Mouse (Mus musculus): ENCODE measurements at regions not wholly inside any gene's neighbourhood (a gene's known extent, or its start where the extent isn't known, plus 50 kb on each side); places are given as distances from the start of the nearest gene placed in this dataset.
"Not testable (repeated sequence)": the region's sequence is repeated elsewhere in the genome, so short reads cannot be mapped to it uniquely, and the experiment has no call there.

DNA sequence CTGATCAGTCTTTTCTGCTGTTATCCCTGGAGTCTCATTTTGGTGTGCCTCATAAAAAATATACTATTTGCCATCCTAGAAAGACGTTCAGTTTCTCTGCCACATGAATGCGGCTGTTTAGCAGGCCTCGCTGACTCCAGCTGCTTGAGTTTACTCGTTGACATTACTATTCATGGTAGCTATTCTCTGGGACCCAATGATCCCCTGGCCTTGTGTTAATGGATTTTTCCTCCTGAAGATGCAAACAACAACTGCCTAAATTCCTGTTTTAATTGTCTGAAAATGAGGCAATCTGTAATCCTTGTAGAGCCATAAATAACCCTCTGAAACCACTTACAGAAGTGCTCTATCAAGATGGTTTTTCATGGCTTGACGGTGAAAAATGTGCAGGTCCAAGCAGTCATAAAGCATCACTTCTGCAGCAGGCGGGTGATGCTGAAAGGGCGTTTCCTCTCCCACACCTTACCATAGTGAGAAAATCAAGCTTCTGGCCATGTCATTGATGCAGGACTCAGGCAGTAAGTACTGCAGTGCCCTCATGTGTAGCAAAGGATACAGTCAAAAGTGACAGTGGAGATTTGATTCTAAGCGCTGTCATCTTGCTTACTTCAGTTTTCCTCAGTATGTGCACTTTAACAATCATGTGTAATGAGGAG lies 419.7 kb upstream of the Lrp1b start:
- H3K4me1 ChIP-seq (ENCODE audit: insufficient read depth, low read depth, low read length) = no peaks in the 10 kb centered on the region
- ATAC-seq (ENCODE audit: extremely low read depth, insufficient number of reproducible peaks, low FRiP score, poor library complexity, severe bottlenecking) (no peak), DNase-seq (ENCODE audit: low spot score) (no peak)
- no peak overlapping the region for H3K4me3 ChIP-seq (ENCODE audit: low read depth, low read length)
- H3K9me3 ChIP-seq (replicated peaks) = peaks cover 3% of the 10 kb centered on the region
- H3K36me3 ChIP-seq (replicated peaks) = no peaks in the 10 kb centered on the region
- no peak for TF ChIP-seq CTCF (IDR thresholded peaks at IDR 0.05; ENCODE audit: low read depth, low read length)
- no peak for TF ChIP-seq GATA2 (IDR thresholded peaks at IDR 0.05; ENCODE audit: borderline replicate concordance, low read depth, low read length)
- no peak for TF ChIP-seq POLR2AphosphoS5 (IDR thresholded peaks at IDR 0.05; ENCODE audit: insufficient replicate concordance, low read depth, low read length)
- TF ChIP-seq GATA1 (IDR thresholded peaks at IDR 0.05; ENCODE audit: borderline replicate concordance, low read length) = no peak
- no peak for TF ChIP-seq TAL1 (conservative IDR thresholded peaks at IDR 0.05; ENCODE audit: low read depth, low read length)
- no peaks in the 10 kb centered on the region for H3K27me3 ChIP-seq (ENCODE audit: insufficient read depth, low read length)

DNA sequence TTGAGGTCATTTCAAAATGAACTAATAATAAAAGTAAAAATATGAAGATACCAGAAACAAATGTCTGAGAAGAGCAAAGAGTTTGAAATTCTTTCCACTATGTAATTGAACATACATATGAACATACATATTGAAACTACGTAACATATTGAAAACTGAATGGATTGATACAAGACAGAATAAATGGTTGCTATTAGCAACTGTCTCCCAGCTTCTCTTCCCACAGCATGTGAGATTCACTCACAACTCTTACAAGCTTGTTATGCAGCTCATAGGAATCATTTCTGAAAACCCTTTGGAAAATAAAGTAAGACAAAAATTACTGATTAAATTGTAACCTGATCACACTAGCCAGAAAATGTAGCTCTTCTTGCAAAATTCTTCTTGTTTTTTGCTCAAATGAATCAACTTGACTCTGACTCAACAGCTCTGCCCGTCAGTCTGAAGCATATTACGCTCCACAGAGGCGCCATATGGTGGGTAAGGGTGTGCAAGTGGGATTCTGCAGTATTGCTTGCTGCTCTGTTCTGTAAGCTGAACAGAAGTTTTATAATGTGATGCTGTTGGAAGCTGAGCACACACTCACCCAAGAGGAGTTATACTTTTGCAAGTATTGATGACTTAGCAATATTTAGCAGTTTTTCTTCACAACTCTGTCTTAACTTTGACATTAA lies 444.3 kb upstream of the Lrp1b start:
- Histone ChIP-seq H3K36me3 (replicated peaks) (no peaks in the 10 kb centered on the region), H3K4me3 (ENCODE audit: low read depth, low read length) (no peak overlapping the region), H3K4me1 (ENCODE audit: insufficient read depth, low read depth, low read length) (no peaks in the 10 kb centered on the region), H3K27me3 (ENCODE audit: insufficient read depth, low read length) (no peaks in the 10 kb centered on the region), H3K9me3 (replicated peaks) (no peaks in the 10 kb centered on the region)
- TF ChIP-seq GATA1 (IDR thresholded peaks at IDR 0.05; ENCODE audit: borderline replicate concordance, low read length) = no peak
- TF ChIP-seq TAL1 (conservative IDR thresholded peaks at IDR 0.05; ENCODE audit: low read depth, low read length) = no peak
- DNase-seq (ENCODE audit: low spot score) (no peak), ATAC-seq (ENCODE audit: extremely low read depth, insufficient number of reproducible peaks, low FRiP score, poor library complexity, severe bottlenecking) (no peak)

DNA sequence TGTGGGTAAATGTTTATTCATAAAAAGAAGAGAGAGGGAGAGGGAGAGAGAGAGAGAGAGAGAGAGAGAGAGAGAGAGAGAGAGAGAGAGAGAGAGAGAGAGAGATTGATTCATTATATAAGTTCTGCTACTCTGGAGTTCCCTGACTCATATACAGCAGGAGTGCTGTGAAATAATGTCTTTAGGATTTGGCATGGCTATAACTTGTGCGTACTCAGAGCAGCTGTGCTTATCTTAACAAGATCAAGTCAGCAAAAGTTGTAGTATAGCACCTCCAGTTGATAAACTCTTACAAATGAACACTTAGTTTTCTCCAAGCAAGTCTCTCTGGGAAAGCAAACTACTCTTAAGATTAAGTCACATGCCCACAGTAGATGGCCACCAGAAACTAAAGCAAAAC lies 435.3 kb upstream of the Kynu start:
- H3K27me3 ChIP-seq (ENCODE audit: insufficient read depth, low read length) = no peaks in the 10 kb centered on the region
- TF ChIP-seq GATA2 (IDR thresholded peaks at IDR 0.05; ENCODE audit: borderline replicate concordance, low read depth, low read length) (no peak), GATA1 (IDR thresholded peaks at IDR 0.05; ENCODE audit: borderline replicate concordance, low read length) (no peak), POLR2AphosphoS5 (IDR thresholded peaks at IDR 0.05; ENCODE audit: insufficient replicate concordance, low read depth, low read length) (no peak), CTCF (IDR thresholded peaks at IDR 0.05; ENCODE audit: low read depth, low read length) (no peak), TAL1 (conservative IDR thresholded peaks at IDR 0.05; ENCODE audit: low read depth, low read length) (no peak)
- H3K4me3 ChIP-seq (ENCODE audit: low read depth, low read length) = no peak overlapping the region
- H3K9me3 ChIP-seq (replicated peaks) = no peaks in the 10 kb centered on the region
- ATAC-seq (ENCODE audit: extremely low read depth, insufficient number of reproducible peaks, low FRiP score, poor library complexity, severe bottlenecking) (no peak), DNase-seq (ENCODE audit: low spot score) (no peak)
- no peaks in the 10 kb centered on the region for H3K36me3 ChIP-seq (replicated peaks)
- no peaks in the 10 kb centered on the region for H3K4me1 ChIP-seq (ENCODE audit: insufficient read depth, low read depth, low read length)

DNA sequence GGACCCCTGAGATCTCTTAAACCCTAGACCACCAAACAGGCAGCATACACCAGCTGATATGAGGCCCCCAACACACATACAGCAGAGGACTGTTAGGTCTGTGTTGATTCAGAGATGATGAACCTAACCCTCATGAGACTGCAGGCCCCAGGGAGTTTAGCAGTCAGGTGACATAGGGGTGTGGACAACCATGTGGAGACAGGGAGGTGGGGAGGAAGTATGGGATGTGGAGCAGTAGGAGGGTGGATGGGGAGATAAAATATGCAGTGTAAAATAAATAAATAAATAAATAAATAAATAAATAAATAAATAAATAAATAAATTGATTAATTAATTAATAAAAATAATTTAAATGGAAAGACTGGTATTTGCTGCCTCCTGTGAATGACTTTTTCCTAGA lies 401.6 kb upstream of the Kynu start:
- Histone ChIP-seq H3K9me3 (replicated peaks) (no peaks in the 10 kb centered on the region), H3K4me3 (ENCODE audit: low read depth, low read length) (no peak overlapping the region), H3K27me3 (ENCODE audit: insufficient read depth, low read length) (no peaks in the 10 kb centered on the region), H3K36me3 (replicated peaks) (no peaks in the 10 kb centered on the region), H3K4me1 (ENCODE audit: insufficient read depth, low read depth, low read length) (no peaks in the 10 kb centered on the region)
- TF ChIP-seq CTCF (IDR thresholded peaks at IDR 0.05; ENCODE audit: low read depth, low read length) (no peak), GATA1 (IDR thresholded peaks at IDR 0.05; ENCODE audit: borderline replicate concordance, low read length) (no peak), POLR2AphosphoS5 (IDR thresholded peaks at IDR 0.05; ENCODE audit: insufficient replicate concordance, low read depth, low read length) (no peak), GATA2 (IDR thresholded peaks at IDR 0.05; ENCODE audit: borderline replicate concordance, low read depth, low read length) (no peak), TAL1 (conservative IDR thresholded peaks at IDR 0.05; ENCODE audit: low read depth, low read length) (no peak)
- DNase-seq (ENCODE audit: low spot score) (no peak), ATAC-seq (ENCODE audit: extremely low read depth, insufficient number of reproducible peaks, low FRiP score, poor library complexity, severe bottlenecking) (no peak)

DNA sequence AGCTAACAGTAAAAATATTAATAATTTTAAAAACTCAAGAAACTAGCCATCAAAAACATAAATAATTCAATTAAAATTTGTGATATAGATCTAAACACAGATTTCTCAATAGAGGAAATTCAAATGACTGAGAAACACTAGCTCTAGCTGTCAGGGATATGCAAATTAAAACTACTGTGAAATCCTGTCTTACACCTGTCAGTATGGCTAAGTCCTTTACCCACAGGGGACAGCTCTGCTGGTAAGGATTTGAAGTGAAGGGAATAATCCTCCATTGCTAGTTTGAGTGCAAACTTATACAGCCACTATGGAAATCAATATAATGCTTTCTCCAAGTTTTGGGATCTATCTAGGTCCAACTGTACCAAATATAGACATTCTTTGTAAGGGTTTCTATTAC lies 373.0 kb upstream of the Kynu start:
- no peak for DNase-seq (ENCODE audit: low spot score)
- ATAC-seq (ENCODE audit: extremely low read depth, insufficient number of reproducible peaks, low FRiP score, poor library complexity, severe bottlenecking) = no peak
- no peaks in the 10 kb centered on the region for H3K4me1 ChIP-seq (ENCODE audit: insufficient read depth, low read depth, low read length)
- H3K36me3 ChIP-seq (replicated peaks) = no peaks in the 10 kb centered on the region
- H3K4me3 ChIP-seq (ENCODE audit: low read depth, low read length) = no peak overlapping the region
- TF ChIP-seq CTCF (IDR thresholded peaks at IDR 0.05; ENCODE audit: low read depth, low read length) (no peak), GATA1 (IDR thresholded peaks at IDR 0.05; ENCODE audit: borderline replicate concordance, low read length) (no peak), GATA2 (IDR thresholded peaks at IDR 0.05; ENCODE audit: borderline replicate concordance, low read depth, low read length) (no peak), TAL1 (conservative IDR thresholded peaks at IDR 0.05; ENCODE audit: low read depth, low read length) (no peak), POLR2AphosphoS5 (IDR thresholded peaks at IDR 0.05; ENCODE audit: insufficient replicate concordance, low read depth, low read length) (no peak)
- H3K27me3 ChIP-seq (ENCODE audit: insufficient read depth, low read length) = no peaks in the 10 kb centered on the region
- no peaks in the 10 kb centered on the region for H3K9me3 ChIP-seq (replicated peaks)

DNA sequence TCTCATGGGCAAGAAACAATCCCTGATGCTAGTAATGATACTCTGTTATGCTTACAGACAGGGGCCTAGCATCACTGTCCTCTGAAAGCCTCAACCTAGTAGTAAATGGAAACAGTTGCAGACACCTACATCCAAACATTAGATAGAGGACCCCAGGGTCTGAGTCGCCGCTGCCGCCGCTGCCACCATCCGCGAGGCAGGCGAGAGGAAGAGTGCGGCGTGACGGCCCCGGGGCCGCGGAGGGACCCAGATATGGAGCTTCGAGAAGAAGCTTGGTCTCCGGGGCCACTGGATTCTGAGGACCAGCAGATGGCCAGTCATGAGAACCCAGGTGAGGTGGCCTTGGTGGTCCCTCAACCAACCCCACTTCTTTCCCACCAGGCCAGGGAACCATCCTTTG lies 359.6 kb upstream of the Kynu start:
- DNase-seq (ENCODE audit: low spot score); ATAC-seq (ENCODE audit: extremely low read depth, insufficient number of reproducible peaks, low FRiP score, poor library complexity, severe bottlenecking); H3K9me3 ChIP-seq (replicated peaks); H3K4me3 ChIP-seq (ENCODE audit: low read depth, low read length); H3K27me3 ChIP-seq (ENCODE audit: insufficient read depth, low read length); H3K4me1 ChIP-seq (ENCODE audit: insufficient read depth, low read depth, low read length); H3K36me3 ChIP-seq (replicated peaks): not testable (repeated sequence)
